Mouse (Mus musculus) heart, postnatal 0 days (tissue): ENCODE measurements at regions not wholly inside any gene's neighbourhood (a gene's known extent, or its start where the extent isn't known, plus 50 kb on each side); places are given as distances from the start of the nearest gene placed in this dataset.

ENCODE experiments used
- CTCF ChIP-seq: IDR thresholded peaks from 2 replicates; pipeline ENCODE4 v1.5.1; 2016; ENCODE audit warnings: antibody characterized with exemption, control low read depth, low read depth
- EP300 ChIP-seq: IDR thresholded peaks from 2 replicates; pipeline ENCODE4 v1.6.1; 2016; ENCODE audit warnings: antibody characterized with exemption, low read depth

- TF ChIP-seq CTCF = no peak
- TF ChIP-seq EP300 = no peak
Observed at GRCm38 (mm10) chr12:68794396-68794795, 364.6 kb downstream of the Rps29 start.
